In genomic region chr5:144898448-144899052, GRCm38 (mm10) we compare ENCODE assay signal across 11 mouse cellular contexts.
DNase-seq lines count a peak whose midpoint lies in the region; ATAC-seq and TF ChIP-seq lines count a peak whose summit lies in the region.
"Had no signal": no experiment of that assay in that cellular context is flagged by ENCODE, and none has a peak within 500 bp of the region (broad histone marks: within the 10 kb centered on the region; RNA-seq: fewer than 3 reads in every experiment).

No protein-coding gene starts in this region.

- H3K9ac ChIP-seq in embryonic facial prominence, embryonic 15.5 days, result no peak overlapping the region
- H3K9ac ChIP-seq in heart, postnatal 0 days (replicated peaks; ENCODE audit: low read depth, low read length), result no peak overlapping the region; the same call in 1 of the 2 replicates
- no peak overlapping the region for H3K9ac ChIP-seq in kidney, embryonic 14.5 days (ENCODE audit: low read depth, low read length)
- H3K9ac ChIP-seq: neural tube, embryonic 15.5 days had no signal

- H3K4me1 ChIP-seq in embryonic facial prominence, embryonic 15.5 days, result 0 out of 2 replicates have a peak, but pooled peaks cover 9% of the 10 kb centered on the region
- peaks cover 7% of the 10 kb centered on the region; the same call in 1 of the 2 replicates for H3K4me1 ChIP-seq in heart, postnatal 0 days (ENCODE audit: control insufficient read depth, insufficient read depth)
- H3K4me1 ChIP-seq in kidney, embryonic 14.5 days (ENCODE audit: control insufficient read depth, insufficient read depth, low read length), result peaks cover 20% of the 10 kb centered on the region
- H3K4me1 ChIP-seq: neural tube, embryonic 15.5 days had no signal

- H3K4me2 ChIP-seq in embryonic facial prominence, embryonic 15.5 days (replicated peaks), result no peak overlapping the region
- no peak overlapping the region for H3K4me2 ChIP-seq in heart, postnatal 0 days (ENCODE audit: low read depth, low read length)
- H3K4me2 ChIP-seq in kidney, embryonic 14.5 days (replicated peaks; ENCODE audit: low read depth, low read length), result no peak overlapping the region
- H3K4me2 ChIP-seq: neural tube, embryonic 15.5 days had no signal

- H3K4me3 ChIP-seq in embryonic facial prominence, embryonic 15.5 days (replicated peaks), result no peak overlapping the region
- H3K4me3 ChIP-seq in heart, postnatal 0 days (ENCODE audit: low read depth, low read length), result no peak overlapping the region
- no peak overlapping the region for H3K4me3 ChIP-seq in kidney, embryonic 14.5 days (ENCODE audit: low read length)
- H3K4me3 ChIP-seq: neural tube, embryonic 15.5 days had no signal

- peak; percentile 78; the same call in 1 of the 2 replicates for ATAC-seq in embryonic facial prominence, embryonic 15.5 days (ENCODE audit: insufficient number of reproducible peaks, low FRiP score, low TSS enrichment, low read depth)
- peak; percentile 86 for ATAC-seq in heart, postnatal 0 days (ENCODE audit: insufficient read depth, low read depth)
- no peak for ATAC-seq in kidney, embryonic 14.5 days (ENCODE audit: low FRiP score, low TSS enrichment)
- ATAC-seq: CD4-positive, CD25-positive, alpha-beta regulatory T cell, adult 4 months had no signal

- no peak for TF ChIP-seq EP300 in heart, postnatal 0 days (IDR thresholded peaks at IDR 0.05; ENCODE audit: low read depth)

- 0 out of 2 replicates have a peak overlapping the region, but pooled peaks have one; percentile 51 for H3K27ac ChIP-seq in embryonic facial prominence, embryonic 15.5 days (replicated peaks)
- H3K27ac ChIP-seq in heart, postnatal 0 days (ENCODE audit: low read depth), result peak overlapping the region; percentile 52
- H3K27ac ChIP-seq in kidney, embryonic 14.5 days (ENCODE audit: low read depth, low read length), result no peak overlapping the region
- H3K27ac ChIP-seq: neural tube, embryonic 15.5 days had no signal

- peaks cover 54% of the 10 kb centered on the region for H3K36me3 ChIP-seq in embryonic facial prominence, embryonic 15.5 days
- H3K36me3 ChIP-seq in heart, postnatal 0 days (replicated peaks; ENCODE audit: control insufficient read depth, insufficient read depth, low read length), result peaks cover 50% of the 10 kb centered on the region
- H3K36me3 ChIP-seq in kidney, embryonic 14.5 days (ENCODE audit: control insufficient read depth, insufficient read depth, low read length), result peaks cover 30% of the 10 kb centered on the region

- no peak for TF ChIP-seq CTCF in heart, postnatal 0 days (IDR thresholded peaks at IDR 0.05; ENCODE audit: low read depth)

- 22% methylated on average over 7 of the region's 7 CpGs for WGBS in embryonic facial prominence, embryonic 15.5 days
- WGBS in heart, postnatal 0 days, result 14% methylated on average over 7 of the region's 7 CpGs
- 62% methylated on average over 7 of the region's 7 CpGs for WGBS in kidney, embryonic 14.5 days

- no peaks in the 10 kb centered on the region for H3K9me3 ChIP-seq in embryonic facial prominence, embryonic 15.5 days (replicated peaks)
- no peaks in the 10 kb centered on the region for H3K9me3 ChIP-seq in heart, postnatal 0 days (replicated peaks; ENCODE audit: control insufficient read depth, low read length)
- H3K9me3 ChIP-seq in kidney, embryonic 14.5 days (ENCODE audit: control insufficient read depth, low read length), result no peaks in the 10 kb centered on the region; the same call in 1 of the 2 replicates
- H3K9me3 ChIP-seq: neural tube, embryonic 15.5 days had no signal

- H3K27me3 ChIP-seq in embryonic facial prominence, embryonic 15.5 days, result no peaks in the 10 kb centered on the region
- H3K27me3 ChIP-seq in heart, postnatal 0 days (ENCODE audit: control insufficient read depth, insufficient read depth, low read length), result no peaks in the 10 kb centered on the region
- H3K27me3 ChIP-seq in kidney, embryonic 14.5 days (ENCODE audit: control insufficient read depth, insufficient read depth, low read length), result no peaks in the 10 kb centered on the region
- H3K27me3 ChIP-seq: neural tube, embryonic 15.5 days had no signal

- peak; percentile 39 for DNase-seq in embryo, embryonic 10 days (ENCODE audit: low spot score)
- DNase-seq in embryo, embryonic 11 days, result no peak
- DNase-seq in 3134 (ENCODE audit: extremely low read depth, insufficient read length, low spot score), result peak; percentile 90
- peak; percentile 76 for DNase-seq in heart, postnatal 0 days (ENCODE audit: low spot score)
- no peak for DNase-seq in lung, postnatal 36 days
- no peak for DNase-seq in left cerebral cortex, adult 9 months (ENCODE audit: low spot score in 2 of 2)
- DNase-seq: lung, adult 2 months had no signal

Comparison
In these comparisons a context has a peak if more than half of its experiments do, and no peak if none do; other contexts are left out.
1. DNase-seq: peak in embryo, embryonic 10 days (single experiment), 3134 (single experiment) and heart, postnatal 0 days (single experiment); none in embryo, embryonic 11 days (single experiment), lung, postnatal 36 days (single experiment) and left cerebral cortex, adult 9 months (0 of 2).